Mouse (Mus musculus) forebrain, embryonic 10.5 days (tissue): Measurements from ENCODE around the gene Dlg1. TPM values are rescaled to one million over a fixed set of nuclear protein-coding genes. Genes with fewer than 3 reads are reported as not detected.

Experiments used
- DNase-seq: peaks from one replicate; pipeline ENCODE4 v3.0.0-alpha.2; 2017; ENCODE audit warnings: low spot score; ENCODE audit errors: extremely low spot score
- H3K27ac ChIP-seq: fragments of 300-500 bp; sonication (generic); 2 replicates; pipeline ENCODE4 v1.5.1; 2016; ENCODE audit warnings: mild to moderate bottlenecking
- H3K27me3 ChIP-seq: fragments of 300-500 bp; sonication (generic); 2 replicates; pipeline ENCODE4 v1.6.1; 2016; ENCODE audit warnings: mild to moderate bottlenecking; ENCODE audit not compliant: poor library complexity, severe bottlenecking
- H3K36me3 ChIP-seq: fragments of 300-500 bp; sonication (generic); replicated peaks from 2 replicates; pipeline ENCODE4 v1.6.1; 2016; ENCODE audit warnings: mild to moderate bottlenecking, moderate library complexity
- H3K4me1 ChIP-seq: fragments of 300-500 bp; sonication (generic); 2 replicates; pipeline ENCODE4 v1.6.1; 2016
- H3K4me3 ChIP-seq: fragments of 300-500 bp; sonication (generic); 2 replicates; pipeline ENCODE4 v1.5.1; 2016; ENCODE audit warnings: mild to moderate bottlenecking, moderate library complexity
- H3K9me3 ChIP-seq: fragments of 300-500 bp; sonication (generic); 2 replicates; pipeline ENCODE4 v1.6.1; 2016; ENCODE audit warnings: mild to moderate bottlenecking, moderate library complexity
- WGBS: fragments of 180-500 bp; shearing (Covaris S2); methylation state at CpG from one replicate; pipeline ENCODE4 v1.1.7; 2016; 5-methylcytosine and 5-hydroxymethylcytosine counted together
- polyA plus RNA-seq: library from polyadenylated mRNA; unstranded; fragments of >200 nt; fragmentation: Nextera tagmentation; extraction: Ambion mirVana; gene quantifications from 2 replicates; pipeline ENCODE4 v1.2.1, GENCODE M21; 2016

Gene Dlg1
- polyA plus RNA-seq, 1 experiment from 2014 or later: 30.9 TPM

- Histone ChIP-seq H3K27ac (no peak overlapping the region), H3K9me3 (no peaks in the 10 kb centered on the region), H3K4me3 (peak overlapping the region; percentile 36), H3K36me3 (no peaks in the 10 kb centered on the region), H3K4me1 (peaks cover 15% of the 10 kb centered on the region), H3K27me3 (peaks cover 20% of the 10 kb centered on the region)
- WGBS: 38% methylated on average over 20 of the region's 20 CpGs
- DNase-seq: no peak
These were observed 242.9 kb downstream of the Dlg1 start for GRCm38 (mm10) chr16:31905891-31906825.

- H3K27me3 ChIP-seq: peaks cover 20% of the 10 kb centered on the region
- peak overlapping the region; percentile 36 for H3K4me3 ChIP-seq
- no peaks in the 10 kb centered on the region for H3K9me3 ChIP-seq
- peaks cover 15% of the 10 kb centered on the region for H3K4me1 ChIP-seq
- no peak for DNase-seq
- H3K36me3 ChIP-seq: no peaks in the 10 kb centered on the region
- WGBS: 10% methylated on average over 9 of the region's 9 CpGs
- H3K27ac ChIP-seq: no peak overlapping the region
These were observed 243.7 kb downstream of the Dlg1 start for GRCm38 (mm10) chr16:31906896-31907295.

GRCm38 (mm10) chr16:31908959-31909358 is 245.7 kb downstream of the Dlg1 start:
- no peak for DNase-seq
- WGBS: 70% methylated on average over 11 of the region's 11 CpGs
- peaks cover 20% of the 10 kb centered on the region for H3K27me3 ChIP-seq
- no peak overlapping the region for H3K27ac ChIP-seq
- H3K4me3 ChIP-seq: no peak overlapping the region
- H3K36me3 ChIP-seq: no peaks in the 10 kb centered on the region
- peaks cover 15% of the 10 kb centered on the region for H3K4me1 ChIP-seq
- no peaks in the 10 kb centered on the region for H3K9me3 ChIP-seq

- H3K36me3 ChIP-seq: no peaks in the 10 kb centered on the region
- 79% methylated on average over 10 of the region's 10 CpGs for WGBS
- no peak for DNase-seq
- H3K4me1 ChIP-seq: peaks cover 15% of the 10 kb centered on the region
- no peak overlapping the region for H3K27ac ChIP-seq
- peaks cover 18% of the 10 kb centered on the region for H3K27me3 ChIP-seq
- H3K9me3 ChIP-seq: no peaks in the 10 kb centered on the region
- no peak overlapping the region for H3K4me3 ChIP-seq
These were observed 247.1 kb downstream of the Dlg1 start for GRCm38 (mm10) chr16:31910281-31910847.

GRCm38 (mm10) chr16:31917776-31918175 is 254.5 kb downstream of the Dlg1 start:
- no peak for DNase-seq
- 87% methylated on average over 11 of the region's 11 CpGs for WGBS
- Histone ChIP-seq H3K9me3 (no peaks in the 10 kb centered on the region), H3K27ac (no peak overlapping the region), H3K36me3 (no peaks in the 10 kb centered on the region), H3K27me3 (0 out of 2 replicates have a peak, but pooled peaks cover 3% of the 10 kb centered on the region), H3K4me1 (peaks cover 4% of the 10 kb centered on the region), H3K4me3 (no peak overlapping the region)

GRCm38 (mm10) chr16:31918248-31918724 is 255.0 kb downstream of the Dlg1 start:
- no peaks in the 10 kb centered on the region for H3K9me3 ChIP-seq
- H3K36me3 ChIP-seq: no peaks in the 10 kb centered on the region
- 0 out of 2 replicates have a peak overlapping the region, but pooled peaks have one; percentile 52 for H3K27ac ChIP-seq
- H3K27me3 ChIP-seq: 0 out of 2 replicates have a peak, but pooled peaks cover 3% of the 10 kb centered on the region
- H3K4me1 ChIP-seq: peaks cover 4% of the 10 kb centered on the region
- peak overlapping the region; percentile 24 for H3K4me3 ChIP-seq
- 6% methylated on average over 14 of the region's 14 CpGs for WGBS
- DNase-seq: peak; percentile 80

- no peaks in the 10 kb centered on the region for H3K9me3 ChIP-seq
- H3K4me3 ChIP-seq: no peak overlapping the region
- H3K36me3 ChIP-seq: no peaks in the 10 kb centered on the region
- H3K4me1 ChIP-seq: peaks cover 8% of the 10 kb centered on the region; the same call in 1 of the 2 replicates
- H3K27ac ChIP-seq: no peak overlapping the region
- no peak for DNase-seq
- WGBS: 88% methylated on average over 6 of the region's 6 CpGs
- H3K27me3 ChIP-seq: no peaks in the 10 kb centered on the region
These were observed 261.1 kb downstream of the Dlg1 start for GRCm38 (mm10) chr16:31924368-31924767.

Other genes with a start within 250 kb of the Dlg1 start
- 14.4 and 16.6 TPM in 2 replicates for gene Bdh1, start 241.2 kb upstream of the Dlg1 start, polyA plus RNA-seq
- 0.17 TPM in 1 of 2 replicates, not detected in the other for gene Meltf, start 215.4 kb downstream of the Dlg1 start, polyA plus RNA-seq